Mouse (Mus musculus) 3134 (cell line): ENCODE results near the gene Stk38.
"Not testable (repeated sequence)": the region's sequence is repeated elsewhere in the genome, so short reads cannot be mapped to it uniquely, and the experiment has no call there.

ENCODE experiments used
- DNase-seq: peaks from one replicate; pipeline ENCODE4 v3.0.0-alpha.2; 2011; ENCODE audit warnings: low spot score; ENCODE audit not compliant: insufficient read length; ENCODE audit errors: extremely low read depth

The Stk38 gene

GRCm38 (mm10) chr17:29015638-29016037 is 7.8 kb upstream of the Stk38 start:
- DNase-seq, result peak; percentile 23

GRCm38 (mm10) chr17:29014235-29014634 is 6.4 kb upstream of the Stk38 start:
- no peak for DNase-seq

- no peak for DNase-seq
Observed at GRCm38 (mm10) chr17:29009181-29009580, 1.4 kb upstream of the Stk38 start.

- DNase-seq, result no peak
Observed at GRCm38 (mm10) chr17:29008326-29008650, 493 bp upstream of the Stk38 start.

GRCm38 (mm10) chr17:29007243-29007640 is 553 bp downstream of the Stk38 start:
- DNase-seq, result no peak

- DNase-seq, result no peak
Observed at GRCm38 (mm10) chr17:29006812-29007211, 983 bp downstream of the Stk38 start.

GRCm38 (mm10) chr17:29005002-29005401 is 2.8 kb downstream of the Stk38 start:
- no peak for DNase-seq

GRCm38 (mm10) chr17:29003740-29004139 is 4.1 kb downstream of the Stk38 start:
- no peak for DNase-seq

- DNase-seq, result no peak
Observed at GRCm38 (mm10) chr17:29000465-29000864, 7.3 kb downstream of the Stk38 start.

GRCm38 (mm10) chr17:28994615-28995014 is 13.2 kb downstream of the Stk38 start:
- DNase-seq, result no peak

GRCm38 (mm10) chr17:28993004-28993403 is 14.8 kb downstream of the Stk38 start:
- DNase-seq, result not testable (repeated sequence)

GRCm38 (mm10) chr17:28992105-28992504 is 15.7 kb downstream of the Stk38 start:
- no peak for DNase-seq

- DNase-seq, result no peak
Observed at GRCm38 (mm10) chr17:28991286-28991685, 16.5 kb downstream of the Stk38 start.

GRCm38 (mm10) chr17:28990060-28990459 is 17.7 kb downstream of the Stk38 start:
- no peak for DNase-seq

- DNase-seq, result no peak
Observed at GRCm38 (mm10) chr17:28988996-28989395, 18.8 kb downstream of the Stk38 start.

- no peak for DNase-seq
Observed at GRCm38 (mm10) chr17:28988291-28988690, 19.5 kb downstream of the Stk38 start.

GRCm38 (mm10) chr17:28987713-28988112 is 20.1 kb downstream of the Stk38 start:
- peak; percentile 34 for DNase-seq

GRCm38 (mm10) chr17:28986833-28987232 is 21.0 kb downstream of the Stk38 start:
- no peak for DNase-seq

- DNase-seq, result no peak
Observed at GRCm38 (mm10) chr17:28984724-28985420, 22.9 kb downstream of the Stk38 start.

GRCm38 (mm10) chr17:28982591-28982990 is 25.2 kb downstream of the Stk38 start:
- DNase-seq, result no peak

GRCm38 (mm10) chr17:28981081-28981480 is 26.7 kb downstream of the Stk38 start:
- no peak for DNase-seq

GRCm38 (mm10) chr17:28979091-28979490 is 28.7 kb downstream of the Stk38 start:
- DNase-seq, result no peak

- no peak for DNase-seq
Observed at GRCm38 (mm10) chr17:28970122-28970521, 37.7 kb downstream of the Stk38 start.
